ENCODE assay signal across 8 mouse cellular contexts in genomic region chr2:160806091-160806521, GRCm38 (mm10).
DNase-seq lines count a peak whose midpoint lies in the region; ATAC-seq and TF ChIP-seq lines count a peak whose summit lies in the region.

No protein-coding gene starts in this region.

- H3K4me1 ChIP-seq in hindbrain, embryonic 16.5 days (ENCODE audit: control insufficient read depth, insufficient read depth, low read depth, low read length) = no peaks in the 10 kb centered on the region; the same call in 1 of the 2 replicates
- H3K4me1 ChIP-seq in hindbrain, embryonic 13.5 days (replicated peaks) = peaks cover 6% of the 10 kb centered on the region; the same call in 1 of the 2 replicates
- 0 out of 2 replicates have a peak, but pooled peaks cover 3% of the 10 kb centered on the region for H3K4me1 ChIP-seq in intestine, postnatal 0 days (replicated peaks; ENCODE audit: control insufficient read depth, insufficient read depth, low read length)
- peaks cover 3% of the 10 kb centered on the region; the same call in 1 of the 2 replicates for H3K4me1 ChIP-seq in midbrain, embryonic 16.5 days (ENCODE audit: control insufficient read depth, insufficient read depth, low read length)
- H3K4me1 ChIP-seq in hindbrain, embryonic 12.5 days = no peaks in the 10 kb centered on the region

- H3K4me2 ChIP-seq in hindbrain, embryonic 16.5 days (ENCODE audit: low read length) = no peak overlapping the region
- H3K4me2 ChIP-seq in hindbrain, embryonic 13.5 days = no peak overlapping the region
- H3K4me2 ChIP-seq in intestine, postnatal 0 days (replicated peaks; ENCODE audit: low read depth) = no peak overlapping the region
- no peak overlapping the region for H3K4me2 ChIP-seq in midbrain, embryonic 16.5 days (ENCODE audit: low read length)
- H3K4me2 ChIP-seq in hindbrain, embryonic 12.5 days (replicated peaks) = no peak overlapping the region

- no peaks in the 10 kb centered on the region for H3K9me3 ChIP-seq in hindbrain, embryonic 16.5 days (ENCODE audit: control insufficient read depth, low read length)
- H3K9me3 ChIP-seq in hindbrain, embryonic 13.5 days = no peaks in the 10 kb centered on the region
- H3K9me3 ChIP-seq in intestine, postnatal 0 days (ENCODE audit: control insufficient read depth) = no peaks in the 10 kb centered on the region
- H3K9me3 ChIP-seq in midbrain, embryonic 16.5 days (replicated peaks; ENCODE audit: control insufficient read depth, low read length, poor library complexity, severe bottlenecking) = no peaks in the 10 kb centered on the region
- no peaks in the 10 kb centered on the region for H3K9me3 ChIP-seq in hindbrain, embryonic 12.5 days (replicated peaks)

- WGBS in hindbrain, embryonic 16.5 days = 54% methylated on average over 3 of the region's 3 CpGs
- 61% methylated on average over 3 of the region's 3 CpGs for WGBS in hindbrain, embryonic 13.5 days
- WGBS in intestine, postnatal 0 days = 57% methylated on average over 3 of the region's 3 CpGs
- 66% methylated on average over 3 of the region's 3 CpGs for WGBS in midbrain, embryonic 16.5 days
- 73% methylated on average over 3 of the region's 3 CpGs for WGBS in hindbrain, embryonic 12.5 days

- H3K9ac ChIP-seq in hindbrain, embryonic 16.5 days (ENCODE audit: low read depth, low read length) = no peak overlapping the region
- no peak overlapping the region for H3K9ac ChIP-seq in hindbrain, embryonic 13.5 days
- no peak overlapping the region for H3K9ac ChIP-seq in intestine, postnatal 0 days (ENCODE audit: low read depth, low read length)
- no peak overlapping the region for H3K9ac ChIP-seq in midbrain, embryonic 16.5 days (ENCODE audit: low read depth, low read length)
- H3K9ac ChIP-seq in hindbrain, embryonic 12.5 days = no peak overlapping the region

- H3K27ac ChIP-seq in hindbrain, embryonic 16.5 days (ENCODE audit: low read depth, low read length) = 0 out of 2 replicates have a peak overlapping the region, but pooled peaks have one; percentile 45
- no peak overlapping the region for H3K27ac ChIP-seq in hindbrain, embryonic 13.5 days
- no peak overlapping the region for H3K27ac ChIP-seq in intestine, postnatal 0 days (ENCODE audit: low read depth, low read length)
- H3K27ac ChIP-seq in midbrain, embryonic 16.5 days (ENCODE audit: low read length) = no peak overlapping the region
- no peak overlapping the region for H3K27ac ChIP-seq in hindbrain, embryonic 12.5 days

- ATAC-seq in hindbrain, embryonic 16.5 days = peak; percentile 54; the same call in 1 of the 2 replicates
- ATAC-seq in hindbrain, embryonic 13.5 days (ENCODE audit: low FRiP score) = no peak
- no peak for ATAC-seq in intestine, postnatal 0 days
- no peak for ATAC-seq in midbrain, embryonic 16.5 days
- ATAC-seq in hindbrain, embryonic 12.5 days (ENCODE audit: low FRiP score) = no peak

- H3K4me3 ChIP-seq in hindbrain, embryonic 16.5 days (ENCODE audit: low read length) = no peak overlapping the region
- no peak overlapping the region for H3K4me3 ChIP-seq in hindbrain, embryonic 13.5 days
- H3K4me3 ChIP-seq in intestine, postnatal 0 days (ENCODE audit: low read depth, low read length) = no peak overlapping the region
- no peak overlapping the region for H3K4me3 ChIP-seq in midbrain, embryonic 16.5 days (ENCODE audit: low read depth, low read length)
- H3K4me3 ChIP-seq in hindbrain, embryonic 12.5 days = no peak overlapping the region

- no peaks in the 10 kb centered on the region for H3K36me3 ChIP-seq in hindbrain, embryonic 16.5 days (ENCODE audit: control insufficient read depth, insufficient read depth, low read length)
- no peaks in the 10 kb centered on the region for H3K36me3 ChIP-seq in hindbrain, embryonic 13.5 days
- no peaks in the 10 kb centered on the region for H3K36me3 ChIP-seq in intestine, postnatal 0 days (ENCODE audit: control insufficient read depth, insufficient read depth)
- H3K36me3 ChIP-seq in midbrain, embryonic 16.5 days (ENCODE audit: control insufficient read depth, insufficient read depth, low read length) = no peaks in the 10 kb centered on the region
- no peaks in the 10 kb centered on the region for H3K36me3 ChIP-seq in hindbrain, embryonic 12.5 days

- no peak for TF ChIP-seq CTCF in intestine, postnatal 0 days (IDR thresholded peaks at IDR 0.05; ENCODE audit: low read depth)

- DNase-seq in adrenal gland, postnatal 10 days = peak; percentile 65
- peak; percentile 54 for DNase-seq in gastrocnemius, postnatal 25 days
- peak; percentile 29 to 46 for DNase-seq in layer of hippocampus, adult 8-10 months (ENCODE audit: low spot score in 2 of 2)

- H3K27me3 ChIP-seq in hindbrain, embryonic 16.5 days (replicated peaks; ENCODE audit: control insufficient read depth, insufficient read depth, low read length) = no peaks in the 10 kb centered on the region
- no peaks in the 10 kb centered on the region for H3K27me3 ChIP-seq in hindbrain, embryonic 13.5 days
- H3K27me3 ChIP-seq in intestine, postnatal 0 days (replicated peaks; ENCODE audit: control insufficient read depth, insufficient read depth, low read length) = no peaks in the 10 kb centered on the region
- H3K27me3 ChIP-seq in midbrain, embryonic 16.5 days (ENCODE audit: control insufficient read depth, insufficient read depth, low read depth, low read length) = no peaks in the 10 kb centered on the region
- no peaks in the 10 kb centered on the region for H3K27me3 ChIP-seq in hindbrain, embryonic 12.5 days
